Mouse (Mus musculus) left cerebral cortex, adult 2 months (tissue): ENCODE measurements around the gene St6galnac3. TPM values are rescaled to one million over a fixed set of nuclear protein-coding genes. Genes with fewer than 3 reads are reported as not detected.

Experiments
- DNase-seq, 2 experiments: peaks; one replicate each; pipeline ENCODE4 v3.0.0; 2021 to 2022; ENCODE audit warnings: low spot score in 2 of 2, mixed read lengths in 1 of 2; ENCODE audit errors: extremely low spot score in 1 of 2
- H3K27ac ChIP-seq: fragments of 200-600 bp; 2 replicates; pipeline ENCODE4 v1.8.1; 2022
- H3K4me3 ChIP-seq: fragments of 200-600 bp; 2 replicates; pipeline ENCODE4 v1.8.1; 2022
- CTCF ChIP-seq: fragments of 200-600 bp; IDR thresholded peaks from 2 replicates; pipeline ENCODE4 v1.8.1; 2022; ENCODE audit warnings: antibody characterized with exemption, mild to moderate bottlenecking, moderate library complexity
- intact Hi-C: fragments of 180-260 bp; cut with DNase I; formaldehyde crosslinking; loops from one replicate; pipeline ENCODE4 v1.15.1; 2025
- total RNA-seq, 2 experiments: library from RNA; stranded (reverse); gene quantifications; 2 replicates each; pipeline ENCODE4 v1.2.3; 2021

Gene St6galnac3
- total RNA-seq, 2 experiments from 2014 or later: 17.1 to 18.8 TPM

- no peak for TF ChIP-seq CTCF
- intact Hi-C loops: loop anchor here (10.0 kb wide), 1 partner anchor 776 kb away; no protein-coding TSS in a partner anchor
- no peak for DNase-seq
- no peak overlapping the region for H3K27ac ChIP-seq
- H3K4me3 ChIP-seq: no peak overlapping the region
Measured at GRCm38 (mm10) chr3:153560897-153561296, 164.1 kb downstream of the St6galnac3 start.

- Histone ChIP-seq H3K4me3 (no peak overlapping the region), H3K27ac (no peak overlapping the region)
- intact Hi-C loops: no loop called here
- no peak for DNase-seq
- no peak for TF ChIP-seq CTCF
Measured at GRCm38 (mm10) chr3:153559586-153559985, 165.4 kb downstream of the St6galnac3 start.

GRCm38 (mm10) chr3:153556621-153557020 lies 168.4 kb downstream of the St6galnac3 start:
- Histone ChIP-seq H3K4me3 (no peak overlapping the region), H3K27ac (no peak overlapping the region)
- TF ChIP-seq CTCF: no peak
- no peak for DNase-seq
- intact Hi-C loops: no loop called here

- H3K27ac ChIP-seq: no peak overlapping the region
- no peak for TF ChIP-seq CTCF
- H3K4me3 ChIP-seq: no peak overlapping the region
- intact Hi-C loops: no loop called here
- no peak for DNase-seq
Measured at GRCm38 (mm10) chr3:153553712-153554111, 171.3 kb downstream of the St6galnac3 start.

DNA sequence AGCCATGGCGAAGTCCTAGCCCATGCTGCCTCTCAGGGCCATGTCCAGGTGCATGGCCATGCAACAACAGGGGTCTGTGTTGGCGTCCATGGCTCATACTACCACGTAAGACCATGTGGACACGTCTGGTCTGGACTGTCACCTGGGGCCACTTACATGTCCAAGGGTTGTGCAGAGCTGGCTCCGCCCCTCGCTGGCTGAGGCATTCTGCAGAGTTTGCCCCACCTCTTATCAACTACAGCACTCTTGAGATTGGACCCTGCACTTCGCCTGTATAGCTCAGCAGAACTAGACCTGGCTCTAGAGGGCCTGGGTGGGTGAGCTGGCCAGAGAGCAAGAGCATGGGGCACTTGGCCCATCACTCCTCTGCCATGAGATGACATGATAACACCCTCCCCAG lies 171.7 kb downstream of the St6galnac3 start:
- H3K4me3 ChIP-seq: no peak overlapping the region
- intact Hi-C loops: no loop called here
- DNase-seq: no peak
- H3K27ac ChIP-seq: no peak overlapping the region
- no peak for TF ChIP-seq CTCF

GRCm38 (mm10) chr3:153546936-153547683 lies 177.9 kb downstream of the St6galnac3 start:
- Histone ChIP-seq H3K4me3 (no peak overlapping the region), H3K27ac (no peak overlapping the region)
- no peak for DNase-seq
- intact Hi-C loops: no loop called here
- no peak for TF ChIP-seq CTCF

DNA sequence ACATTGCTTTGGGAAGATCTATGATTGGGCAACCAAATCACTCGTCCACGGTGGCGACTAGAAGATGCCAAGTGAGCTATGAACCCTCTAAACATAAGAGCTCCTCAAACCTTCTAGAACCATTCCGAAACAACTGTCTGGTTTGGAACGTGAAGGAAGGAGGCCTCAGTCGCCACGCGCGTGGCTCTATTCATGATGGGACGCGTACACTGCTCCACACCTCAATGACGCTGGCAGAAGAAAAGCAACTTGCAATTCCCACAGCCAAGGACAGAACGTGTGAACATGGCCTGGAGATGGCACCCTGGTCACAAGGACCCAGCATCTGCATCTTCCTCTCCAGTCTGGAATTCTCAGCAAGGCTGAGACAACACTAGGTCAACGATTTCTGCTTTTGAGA lies 185.1 kb downstream of the St6galnac3 start:
- intact Hi-C loops: no loop called here
- H3K27ac ChIP-seq: no peak overlapping the region
- no peak for DNase-seq
- no peak overlapping the region for H3K4me3 ChIP-seq
- no peak for TF ChIP-seq CTCF

- Histone ChIP-seq H3K27ac (no peak overlapping the region), H3K4me3 (no peak overlapping the region)
- intact Hi-C loops: no loop called here
- DNase-seq: no peak
- TF ChIP-seq CTCF: no peak
Measured at GRCm38 (mm10) chr3:153538396-153538795, 186.6 kb downstream of the St6galnac3 start.

DNA sequence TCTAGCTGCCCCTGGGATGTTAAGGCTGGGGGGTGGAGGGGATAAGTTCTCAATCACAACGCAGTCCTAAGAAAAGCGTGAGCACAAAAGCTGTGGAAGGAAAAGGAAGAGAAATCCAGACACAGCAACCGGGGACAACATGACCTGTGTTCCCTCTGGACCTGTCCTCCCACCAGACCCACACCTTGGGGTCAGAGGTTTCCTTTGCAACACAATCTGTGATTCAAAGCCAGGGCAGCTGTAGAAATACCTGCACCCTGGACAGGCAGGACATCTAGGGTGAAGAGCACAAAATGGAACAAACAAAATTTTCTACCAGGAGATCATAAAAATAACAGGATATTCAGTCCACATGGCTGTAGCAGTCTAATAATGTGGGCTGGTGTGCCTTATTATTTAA lies 187.5 kb downstream of the St6galnac3 start:
- intact Hi-C loops: no loop called here
- no peak for DNase-seq
- Histone ChIP-seq H3K4me3 (no peak overlapping the region), H3K27ac (no peak overlapping the region)
- no peak for TF ChIP-seq CTCF

DNA sequence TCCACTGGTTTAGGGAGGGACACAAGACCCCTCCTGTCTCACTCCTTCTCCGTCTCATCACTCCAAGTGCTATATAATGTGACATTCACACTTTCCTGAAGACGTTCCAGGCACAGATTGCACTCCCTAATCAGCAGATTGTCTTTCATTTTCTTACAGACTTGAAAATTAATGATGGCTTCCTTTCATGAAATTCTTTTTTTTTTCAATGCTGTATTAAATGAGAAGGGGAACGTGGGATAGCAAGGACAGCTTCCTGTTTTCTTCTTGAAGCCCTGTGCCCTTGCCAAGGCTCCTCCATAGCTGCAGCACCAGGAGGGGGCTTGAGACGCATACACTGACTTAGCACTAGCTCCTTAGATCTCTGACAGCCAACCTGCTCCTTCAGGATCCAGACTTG lies 188.7 kb downstream of the St6galnac3 start:
- Histone ChIP-seq H3K4me3 (no peak overlapping the region), H3K27ac (no peak overlapping the region)
- DNase-seq: no peak
- intact Hi-C loops: no loop called here
- no peak for TF ChIP-seq CTCF

DNA sequence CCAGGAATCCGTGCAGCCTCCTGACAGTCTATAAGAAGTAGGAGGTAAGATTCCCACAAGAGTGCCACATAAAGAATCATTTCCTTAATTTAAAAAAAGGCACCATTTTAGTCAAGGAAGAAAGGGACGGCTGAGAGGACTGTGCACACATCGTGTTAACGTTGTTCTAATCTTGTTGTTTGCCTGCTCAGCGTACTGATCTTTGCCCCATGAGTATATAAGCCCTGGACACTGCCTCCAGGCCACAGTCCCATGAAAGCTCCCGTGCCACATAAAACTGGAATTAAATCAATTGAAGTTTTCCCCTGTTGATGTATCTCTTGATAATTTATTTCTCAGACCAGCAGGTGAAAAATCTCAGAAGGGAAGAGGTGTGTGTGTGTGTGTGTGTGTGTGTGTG lies 195.8 kb downstream of the St6galnac3 start:
- intact Hi-C loops: no loop called here
- no peak overlapping the region for H3K27ac ChIP-seq
- H3K4me3 ChIP-seq: no peak overlapping the region
- DNase-seq: no peak
- TF ChIP-seq CTCF: no peak

DNA sequence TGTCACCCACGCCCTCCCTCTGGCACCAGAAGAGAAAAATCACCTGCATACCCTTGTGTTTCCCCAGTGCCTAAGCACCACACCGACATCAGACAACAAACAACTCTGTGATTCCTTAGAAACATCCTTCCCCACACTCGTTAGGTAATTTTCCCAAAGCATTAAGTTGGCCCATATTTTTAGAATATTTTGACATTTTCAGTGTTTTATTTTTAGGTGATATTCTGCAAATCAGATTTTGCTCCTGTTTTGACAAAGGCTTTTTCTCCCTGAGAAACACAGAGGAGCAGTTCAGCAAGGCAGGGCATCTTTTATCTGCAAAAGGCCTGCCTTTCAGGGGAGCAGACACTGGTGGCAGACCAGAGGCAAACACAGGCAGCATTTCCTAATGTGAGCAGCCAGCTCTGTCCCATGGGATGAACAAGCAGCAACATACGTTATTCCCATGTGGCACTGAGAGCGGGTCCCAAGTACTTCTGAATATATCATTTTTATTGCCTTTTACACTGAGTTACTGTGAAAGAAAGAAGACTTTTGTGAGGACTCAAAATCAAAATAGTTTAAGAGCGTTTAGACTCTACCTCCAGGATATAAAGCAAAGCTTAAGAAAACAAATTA lies 199.7 kb downstream of the St6galnac3 start:
- Histone ChIP-seq H3K27ac (peak overlapping the region; percentile 1), H3K4me3 (no peak overlapping the region)
- TF ChIP-seq CTCF: no peak
- intact Hi-C loops: no loop called here
- no peak for DNase-seq

GRCm38 (mm10) chr3:153516848-153517247 lies 208.1 kb downstream of the St6galnac3 start:
- TF ChIP-seq CTCF: no peak
- no peak overlapping the region for H3K27ac ChIP-seq
- no peak overlapping the region for H3K4me3 ChIP-seq
- intact Hi-C loops: no loop called here
- DNase-seq: no peak
